35 mouse cellular contexts compared by ENCODE assay signal in the genomic region with DNA sequence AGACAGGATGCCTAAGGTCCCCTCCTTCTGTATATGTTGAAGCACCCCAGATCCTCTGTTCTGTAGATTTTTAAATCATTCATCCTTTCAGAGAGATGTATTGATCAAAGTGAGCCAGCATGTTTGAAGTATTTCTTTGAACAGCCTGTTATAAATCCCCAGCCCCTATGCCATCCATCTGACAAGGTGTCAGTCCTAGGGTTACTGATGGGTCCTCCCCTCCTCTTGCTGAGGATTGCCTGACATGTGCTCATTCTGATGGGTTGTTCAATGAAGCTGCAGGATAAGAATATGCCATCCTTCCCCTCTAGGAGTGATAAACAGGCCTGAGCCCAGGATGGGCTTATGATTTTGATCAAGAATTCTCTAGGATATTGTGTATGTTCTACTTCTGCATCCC.
"Had no signal": no experiment of that assay in that cellular context is flagged by ENCODE, and none has a peak within 500 bp of the region (broad histone marks: within the 10 kb centered on the region; RNA-seq: fewer than 3 reads in every experiment).

No protein-coding gene starts in this region.

- H3K27me3 ChIP-seq: heart, embryonic 12.5 days; heart, embryonic 13.5 days; heart, embryonic 15.5 days; hindbrain, embryonic 12.5 days; hindbrain, embryonic 13.5 days; hindbrain, embryonic 15.5 days; intestine, embryonic 15.5 days; kidney, embryonic 15.5 days had no signal

- H3K27ac ChIP-seq: heart, embryonic 10.5 days; heart, embryonic 13.5 days; heart, embryonic 15.5 days; hindbrain, embryonic 10.5 days; hindbrain, embryonic 12.5 days; hindbrain, embryonic 13.5 days; hindbrain, embryonic 14.5 days; hindbrain, embryonic 15.5 days; hindbrain, postnatal 0 days; intestine, embryonic 15.5 days; kidney, embryonic 15.5 days; kidney, postnatal 0 days; layer of hippocampus, adult 2 months had no signal

- H3K4me2 ChIP-seq: heart, embryonic 11.5 days; heart, embryonic 12.5 days; heart, embryonic 13.5 days; heart, embryonic 15.5 days; hindbrain, embryonic 12.5 days; hindbrain, embryonic 13.5 days; hindbrain, embryonic 14.5 days; hindbrain, embryonic 15.5 days; intestine, embryonic 15.5 days; kidney, embryonic 15.5 days had no signal

- H3K9me3 ChIP-seq: heart, embryonic 10.5 days; heart, embryonic 12.5 days; heart, embryonic 13.5 days; heart, embryonic 15.5 days; hindbrain, embryonic 10.5 days; hindbrain, embryonic 12.5 days; hindbrain, embryonic 13.5 days; hindbrain, embryonic 15.5 days; intestine, embryonic 15.5 days; kidney, embryonic 15.5 days had no signal

- H3K9ac ChIP-seq: heart, embryonic 12.5 days; heart, embryonic 13.5 days; heart, embryonic 15.5 days; hindbrain, embryonic 12.5 days; hindbrain, embryonic 13.5 days; hindbrain, embryonic 14.5 days; hindbrain, embryonic 15.5 days; intestine, embryonic 15.5 days; kidney, embryonic 15.5 days had no signal

- H3K36me3 ChIP-seq: heart, embryonic 10.5 days; heart, embryonic 12.5 days; heart, embryonic 13.5 days; heart, embryonic 15.5 days; hindbrain, embryonic 10.5 days; hindbrain, embryonic 12.5 days; hindbrain, embryonic 13.5 days; hindbrain, embryonic 15.5 days; intestine, embryonic 15.5 days; kidney, embryonic 15.5 days had no signal

- H3K4me1 ChIP-seq: heart, embryonic 10.5 days; heart, embryonic 12.5 days; heart, embryonic 13.5 days; heart, embryonic 15.5 days; hindbrain, embryonic 10.5 days; hindbrain, embryonic 12.5 days; hindbrain, embryonic 13.5 days; hindbrain, embryonic 15.5 days; intestine, embryonic 15.5 days; kidney, embryonic 15.5 days had no signal

- ATAC-seq: hindbrain, embryonic 16.5 days; hindbrain, postnatal 0 days; inflammation-experienced regulatory T-cells, adult 6 months; intestine, embryonic 15.5 days; intestine, embryonic 16.5 days; intestine, postnatal 0 days had no signal

- DNase-seq: heart, postnatal 10 days; heart, postnatal 14 days; heart, postnatal 36 days; heart, postnatal 4 days; kidney, adult 11 months; kidney, adult 18-20 months; kidney, adult 2 months; kidney, adult 8-10 months; kidney, adult 9 months; kidney, postnatal 10 days; kidney, postnatal 14 days; kidney, postnatal 25 days; kidney, postnatal 36 days; kidney, postnatal 4 days; layer of hippocampus, adult 9-11 months; layer of hippocampus, postnatal 36 days had no signal

- H3K4me3 ChIP-seq: heart, embryonic 10.5 days; heart, embryonic 12.5 days; heart, embryonic 13.5 days; heart, embryonic 15.5 days; hindbrain, embryonic 10.5 days; hindbrain, embryonic 12.5 days; hindbrain, embryonic 13.5 days; hindbrain, embryonic 15.5 days; intestine, embryonic 15.5 days; kidney, embryonic 15.5 days; layer of hippocampus, adult 2 months had no signal
